In genomic region chr5:24985434-24986176, GRCm38 (mm10) we compare ENCODE assay signal across 10 mouse cellular contexts.
DNase-seq lines count a peak whose midpoint lies in the region; ATAC-seq lines count a peak whose summit lies in the region.
"Had no signal": no experiment of that assay in that cellular context is flagged by ENCODE, and none has a peak within 500 bp of the region (broad histone marks: within the 10 kb centered on the region; RNA-seq: fewer than 3 reads in every experiment).

No protein-coding gene starts in this region.

- ATAC-seq in heart, embryonic 12.5 days (ENCODE audit: insufficient number of reproducible peaks, low FRiP score) = no peak
- ATAC-seq in embryonic facial prominence, embryonic 13.5 days (ENCODE audit: insufficient number of reproducible peaks, insufficient read depth, low FRiP score, low TSS enrichment, low read depth) = no peak
- ATAC-seq in hindbrain, embryonic 12.5 days (ENCODE audit: low FRiP score) = peak; percentile 62; the same call in 1 of the 2 replicates
- no peak for ATAC-seq in CD4-positive, CD25-positive, alpha-beta regulatory T cell, adult 4 months
- no peak for ATAC-seq in monocyte, adult 5-6 weeks (replicated peaks; ENCODE audit: insufficient number of reproducible peaks, low FRiP score, low TSS enrichment, poor library complexity, severe bottlenecking)

- DNase-seq in heart, adult 8-10 months (ENCODE audit: low spot score) = no peak
- DNase-seq in lung, postnatal 14 days = peak; percentile 13
- no peak for DNase-seq in testis, postnatal 10 days (ENCODE audit: low spot score)

- H3K4me1 ChIP-seq in heart, embryonic 12.5 days (replicated peaks) = peaks cover 84% of the 10 kb centered on the region
- H3K4me1 ChIP-seq in embryonic facial prominence, embryonic 13.5 days = peaks cover 34% of the 10 kb centered on the region
- H3K4me1 ChIP-seq in hindbrain, embryonic 12.5 days = peaks cover 15% of the 10 kb centered on the region

- H3K27ac ChIP-seq in heart, embryonic 12.5 days (ENCODE audit: poor library complexity, severe bottlenecking) = peak overlapping the region; percentile 92
- H3K27ac ChIP-seq in embryonic facial prominence, embryonic 13.5 days = 0 out of 2 replicates have a peak overlapping the region, but pooled peaks have one; percentile 2
- H3K27ac ChIP-seq in hindbrain, embryonic 12.5 days = peak overlapping the region; percentile 77
- H3K27ac ChIP-seq: macrophage had no signal

- H3K27me3 ChIP-seq in heart, embryonic 12.5 days (replicated peaks) = no peaks in the 10 kb centered on the region
- no peaks in the 10 kb centered on the region for H3K27me3 ChIP-seq in embryonic facial prominence, embryonic 13.5 days
- no peaks in the 10 kb centered on the region for H3K27me3 ChIP-seq in hindbrain, embryonic 12.5 days
- H3K27me3 ChIP-seq: CH12.LX had no signal

- no peaks in the 10 kb centered on the region for H3K36me3 ChIP-seq in heart, embryonic 12.5 days
- no peaks in the 10 kb centered on the region for H3K36me3 ChIP-seq in embryonic facial prominence, embryonic 13.5 days
- H3K36me3 ChIP-seq in hindbrain, embryonic 12.5 days = no peaks in the 10 kb centered on the region

- peak overlapping the region; percentile 43 for H3K4me3 ChIP-seq in heart, embryonic 12.5 days
- no peak overlapping the region for H3K4me3 ChIP-seq in embryonic facial prominence, embryonic 13.5 days
- H3K4me3 ChIP-seq in hindbrain, embryonic 12.5 days = no peak overlapping the region

- no peaks in the 10 kb centered on the region for H3K9me3 ChIP-seq in heart, embryonic 12.5 days (replicated peaks)
- H3K9me3 ChIP-seq in embryonic facial prominence, embryonic 13.5 days = no peaks in the 10 kb centered on the region
- H3K9me3 ChIP-seq in hindbrain, embryonic 12.5 days (replicated peaks) = no peaks in the 10 kb centered on the region

- H3K9ac ChIP-seq in heart, embryonic 12.5 days = peak overlapping the region; percentile 76
- no peak overlapping the region; the same call in 1 of the 2 replicates for H3K9ac ChIP-seq in embryonic facial prominence, embryonic 13.5 days
- H3K9ac ChIP-seq in hindbrain, embryonic 12.5 days = 0 out of 2 replicates have a peak overlapping the region, but pooled peaks have one; percentile 13

- H3K4me2 ChIP-seq in heart, embryonic 12.5 days = peak overlapping the region; percentile 72
- peak overlapping the region; percentile 27; the same call in 1 of the 2 replicates for H3K4me2 ChIP-seq in embryonic facial prominence, embryonic 13.5 days
- H3K4me2 ChIP-seq in hindbrain, embryonic 12.5 days (replicated peaks) = 0 out of 2 replicates have a peak overlapping the region, but pooled peaks have one; percentile 2

- 40% methylated on average over 11 of the region's 11 CpGs for WGBS in heart, embryonic 12.5 days
- WGBS in embryonic facial prominence, embryonic 13.5 days = 64% methylated on average over 11 of the region's 11 CpGs
- WGBS in hindbrain, embryonic 12.5 days = 70% methylated on average over 11 of the region's 11 CpGs

Comparison
In these comparisons a context has a peak if more than half of its experiments do, and no peak if none do; other contexts are left out.
1. H3K27ac ChIP-seq: peak in every context shown above with its lines; median percentile 92 in heart, embryonic 12.5 days; 77 in hindbrain, embryonic 12.5 days; 2 in embryonic facial prominence, embryonic 13.5 days.
2. H3K4me2 ChIP-seq: peak in every context shown above with its lines; median percentile 72 in heart, embryonic 12.5 days; 27 in embryonic facial prominence, embryonic 13.5 days; 2 in hindbrain, embryonic 12.5 days.